Mouse (Mus musculus) spleen, adult 18-20 months (tissue): ENCODE data around the gene Dapp1.
A peak's percentile ranks its signal among the peaks of the same experiment; 100 is the strongest.

Experiments used
- DNase-seq, 2 experiments: peaks; one replicate each; pipeline ENCODE4 v3.0.0; 2022; ENCODE audit warnings: mixed read lengths in 2 of 2

Dapp1 gene

DNA sequence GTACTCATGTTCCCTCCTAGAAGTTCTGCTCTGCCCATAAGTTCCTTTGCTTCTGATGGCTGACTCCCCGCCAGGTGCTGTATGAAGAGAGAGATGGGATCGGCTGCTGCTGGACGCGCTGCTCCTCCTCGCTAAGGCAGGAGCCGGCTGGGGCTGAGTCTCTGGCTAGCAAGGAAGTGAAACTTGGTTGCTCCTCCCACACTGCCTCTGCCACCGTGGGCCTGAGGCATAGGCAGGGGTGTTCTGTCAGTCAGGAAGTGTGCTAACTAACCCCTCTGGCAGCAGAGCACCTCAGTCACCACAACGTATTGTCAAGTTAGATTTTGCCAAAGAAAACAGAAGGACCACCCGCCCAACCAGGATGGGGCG, at the start of gene Dapp1:
Gene Dapp1 (minus strand): TSS at position 164 of the 369 bp plus-strand sequence.
- DNase-seq, result peak; percentile 73 to 79

DNA sequence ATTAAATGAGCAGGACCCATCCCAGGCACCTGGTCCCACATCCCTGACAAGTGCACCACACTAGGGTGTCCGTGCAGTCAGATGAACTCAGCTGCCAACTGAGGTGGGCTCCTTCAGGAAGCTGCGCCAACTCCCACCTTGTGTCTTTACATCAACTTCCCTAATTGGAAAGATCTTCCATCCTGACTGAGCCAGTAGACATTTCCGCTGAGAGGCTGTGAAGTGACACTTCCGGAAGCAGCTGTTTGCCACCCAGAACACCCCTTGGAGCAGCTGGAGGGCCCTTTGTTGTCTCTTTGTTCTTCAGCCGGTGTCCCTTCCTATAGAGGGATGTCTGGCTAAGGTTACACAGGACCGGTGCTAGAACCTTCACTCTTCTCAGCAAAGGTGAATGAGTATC, 49.2 kb upstream of the Dapp1 start:
- DNase-seq, result no peak

DNA sequence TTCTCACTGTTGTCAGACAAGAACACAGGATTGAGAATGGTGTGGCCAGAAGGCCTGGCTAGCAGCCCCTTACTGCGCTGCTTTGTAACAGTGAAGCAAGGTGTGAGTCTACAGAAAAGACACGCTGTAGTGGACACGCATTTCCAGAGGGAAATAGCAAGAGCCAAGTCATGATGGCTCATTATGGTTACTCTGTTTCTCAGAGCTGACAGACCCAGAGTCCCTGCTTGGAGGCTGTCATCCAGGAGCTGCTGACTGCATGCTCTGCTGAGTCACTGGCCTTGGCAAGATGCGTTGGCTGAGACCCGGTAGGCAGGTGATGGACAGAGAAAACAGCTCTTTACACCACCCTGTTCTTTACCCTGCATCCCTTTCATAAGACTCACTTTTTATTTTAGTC, 48.0 kb upstream of the Dapp1 start:
- DNase-seq, result no peak

DNA sequence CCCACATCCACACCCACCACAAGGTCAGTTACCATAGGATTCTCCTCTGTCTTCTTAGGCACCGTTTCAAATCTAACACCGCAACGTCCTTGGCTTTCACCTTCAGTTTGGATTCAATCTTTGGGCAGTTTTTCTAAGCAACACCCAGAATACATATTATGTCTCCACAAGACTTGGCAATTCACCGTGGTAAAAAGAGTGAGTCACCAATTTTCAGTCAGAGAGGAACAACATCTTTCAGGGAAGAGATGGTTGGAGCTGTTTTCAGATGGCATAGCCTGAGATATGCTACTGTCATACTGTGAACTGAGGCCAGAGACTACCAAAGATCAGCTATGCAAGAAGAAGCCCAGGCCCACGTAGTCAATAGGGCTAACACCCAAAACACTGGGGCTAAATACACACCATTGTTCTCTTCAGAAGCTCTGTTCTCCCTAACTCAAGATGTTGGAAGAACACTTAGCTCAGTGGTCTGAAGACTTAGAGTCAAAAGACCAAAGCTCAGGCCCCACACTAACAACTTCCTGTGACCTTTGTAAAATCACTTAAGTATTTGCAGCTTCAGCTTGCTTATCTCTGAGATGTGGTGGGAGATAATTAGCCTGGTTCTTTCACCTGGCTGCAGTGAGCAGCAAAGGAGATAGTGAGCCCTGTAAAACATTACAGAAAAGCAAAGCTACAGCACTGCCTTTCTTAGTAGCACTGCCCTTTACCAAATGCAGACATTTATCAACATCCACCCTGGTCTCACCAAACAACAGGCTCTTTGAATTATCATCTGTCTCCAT, 46.4 kb upstream of the Dapp1 start:
- DNase-seq, result no peak

DNA sequence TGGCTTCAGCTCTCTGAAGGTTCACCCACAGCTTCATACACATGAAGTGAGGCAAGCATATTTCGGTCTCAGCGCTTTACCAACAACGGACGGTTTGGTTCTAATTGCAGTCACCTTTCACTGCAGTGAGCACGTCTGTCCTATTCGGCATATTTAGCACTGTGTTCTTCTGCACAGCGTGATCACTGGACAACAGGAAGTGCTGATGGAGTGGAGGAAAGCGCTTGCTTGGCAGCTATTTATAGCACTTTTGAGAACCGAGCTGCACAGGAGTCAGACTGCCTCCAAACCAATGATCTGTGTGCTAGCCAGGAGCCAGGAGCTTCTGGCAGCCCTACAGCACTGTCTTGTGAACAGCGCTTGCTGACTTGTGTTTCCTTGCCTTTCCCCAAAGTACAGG, 44.9 kb upstream of the Dapp1 start:
- no peak for DNase-seq

DNA sequence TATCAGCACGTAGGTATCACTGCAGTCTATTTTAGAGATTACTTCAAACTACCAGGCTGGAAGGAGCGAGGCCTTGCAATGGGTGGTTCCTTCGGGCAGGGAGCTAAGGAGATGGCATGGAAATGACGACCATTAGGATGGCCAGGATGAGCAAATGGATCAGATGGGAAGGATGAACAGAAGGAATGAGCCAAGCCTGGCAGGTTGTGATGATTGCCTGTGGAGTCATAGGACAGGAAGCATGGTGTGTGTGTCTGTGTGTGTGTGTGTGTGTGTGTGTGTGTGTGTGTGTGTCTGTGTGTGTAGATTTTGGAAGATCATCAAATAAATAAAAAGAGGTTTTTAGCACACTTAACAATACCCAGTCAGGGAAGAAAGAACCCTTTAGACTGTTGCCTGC, 41.3 kb upstream of the Dapp1 start:
- DNase-seq, result no peak

DNA sequence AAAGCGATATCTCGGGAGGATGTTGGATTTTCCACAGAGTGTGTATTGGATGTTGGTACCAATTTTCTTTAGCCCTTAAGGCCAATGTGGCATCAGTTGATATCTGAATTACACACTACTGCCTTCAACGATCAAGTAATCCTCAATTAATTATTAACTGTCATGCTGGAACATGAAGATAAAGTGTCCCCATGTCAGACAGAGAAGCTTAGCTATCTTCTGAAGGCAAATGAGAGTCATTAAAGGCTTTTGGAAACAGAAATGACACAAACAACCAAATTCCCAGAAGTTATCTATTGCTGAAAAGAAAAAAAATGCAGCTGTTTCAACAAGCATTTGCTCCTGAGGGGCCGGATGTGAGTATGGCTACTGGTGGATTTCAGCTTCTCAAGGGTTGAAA, 40.7 kb upstream of the Dapp1 start:
- DNase-seq, result no peak

DNA sequence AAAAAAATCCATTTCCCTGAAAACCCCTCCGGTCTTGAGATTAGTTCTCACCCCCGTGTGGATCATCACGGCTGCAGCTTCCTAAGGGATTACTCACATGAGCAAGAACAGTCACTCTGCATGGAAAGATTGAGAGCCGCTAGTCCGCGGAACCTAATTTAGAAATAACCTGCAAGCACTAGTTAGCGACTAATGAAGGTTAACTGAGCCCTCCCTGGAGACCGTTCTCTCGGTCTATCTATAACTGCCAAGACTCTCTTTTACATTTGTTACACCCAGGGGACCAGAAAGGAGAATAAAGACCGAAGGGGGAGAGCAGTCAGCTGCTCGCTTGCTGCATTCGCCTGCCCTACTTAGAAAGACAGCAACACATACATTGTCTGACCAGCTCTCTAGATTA, 35.5 kb upstream of the Dapp1 start:
- DNase-seq, result no peak

DNA sequence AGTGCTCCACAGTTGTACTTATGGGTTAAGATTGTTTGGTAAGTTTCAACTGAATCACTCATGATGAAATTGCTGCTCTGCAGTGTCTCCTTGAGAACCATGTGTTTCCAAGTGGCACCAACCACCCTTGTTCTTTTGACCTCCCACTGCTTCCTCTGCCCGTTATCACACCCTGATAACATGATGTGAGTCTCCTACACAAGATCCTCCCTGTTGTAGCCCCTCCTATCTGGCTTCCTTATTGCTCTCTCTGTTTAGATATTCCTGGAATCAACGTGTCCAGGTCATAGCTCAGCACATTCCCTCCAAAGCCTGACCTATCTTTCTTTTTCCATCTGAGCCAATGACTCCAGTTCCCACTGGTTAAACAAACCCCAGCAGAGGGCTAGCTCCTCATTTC, 33.4 kb upstream of the Dapp1 start:
- DNase-seq, result no peak

DNA sequence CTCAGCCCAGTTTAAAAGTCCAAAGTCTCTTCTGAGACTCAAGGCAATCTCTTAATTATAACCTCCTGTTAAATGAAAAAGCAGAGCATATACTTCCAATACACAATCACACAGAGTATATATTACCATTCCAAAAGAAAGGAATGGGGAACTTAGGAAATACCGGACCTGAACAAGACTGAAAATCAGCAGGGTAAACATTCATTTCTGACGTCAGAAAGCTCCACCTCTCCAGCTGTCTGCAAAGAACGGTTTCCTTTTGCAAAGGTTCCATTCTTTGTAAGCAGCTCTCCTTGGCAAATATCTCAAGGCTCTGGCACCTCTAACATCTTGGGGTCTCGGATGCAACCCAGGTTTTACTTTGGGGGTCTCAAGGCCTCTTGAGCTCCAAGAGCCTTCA, 31.0 kb upstream of the Dapp1 start:
- no peak for DNase-seq

DNA sequence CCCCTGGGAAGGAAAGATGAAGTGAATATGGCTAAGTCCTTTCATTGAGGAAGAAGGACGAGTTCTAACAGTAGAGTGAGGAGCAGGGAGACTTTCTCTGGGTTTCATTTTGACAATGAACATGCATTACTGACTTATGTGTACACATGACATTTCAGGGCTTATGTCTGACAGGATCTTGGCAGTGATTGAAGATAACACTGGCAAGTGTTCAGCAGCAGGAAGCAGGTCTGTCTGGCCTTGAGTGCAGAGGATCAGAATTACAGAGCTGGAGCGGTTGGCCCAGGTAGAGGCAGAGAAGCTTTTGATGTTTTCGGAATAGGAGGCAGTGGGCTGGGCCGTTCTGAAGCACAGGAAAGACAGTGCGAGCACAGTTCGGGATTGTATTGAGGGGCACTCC, 26.8 kb upstream of the Dapp1 start:
- DNase-seq, result no peak

DNA sequence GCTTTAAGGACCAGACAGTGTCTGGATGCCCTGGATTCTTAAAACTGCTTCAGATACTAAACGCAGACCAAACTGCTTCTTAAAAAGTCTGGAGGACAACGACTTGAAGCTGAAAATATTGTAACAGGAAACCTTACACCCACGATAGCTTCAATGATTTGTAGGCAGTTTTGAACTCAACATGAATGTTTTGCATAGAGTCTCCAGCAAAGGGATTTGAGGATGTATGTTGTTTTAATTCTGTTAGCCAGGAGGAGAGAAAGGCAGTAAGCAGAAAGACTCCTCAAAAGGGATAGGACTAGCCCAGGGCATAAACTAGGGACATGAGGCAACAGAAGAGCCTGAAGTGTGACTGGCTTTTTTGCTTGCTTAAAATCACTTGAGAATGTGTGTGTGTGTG, 25.6 kb upstream of the Dapp1 start:
- DNase-seq, result no peak

DNA sequence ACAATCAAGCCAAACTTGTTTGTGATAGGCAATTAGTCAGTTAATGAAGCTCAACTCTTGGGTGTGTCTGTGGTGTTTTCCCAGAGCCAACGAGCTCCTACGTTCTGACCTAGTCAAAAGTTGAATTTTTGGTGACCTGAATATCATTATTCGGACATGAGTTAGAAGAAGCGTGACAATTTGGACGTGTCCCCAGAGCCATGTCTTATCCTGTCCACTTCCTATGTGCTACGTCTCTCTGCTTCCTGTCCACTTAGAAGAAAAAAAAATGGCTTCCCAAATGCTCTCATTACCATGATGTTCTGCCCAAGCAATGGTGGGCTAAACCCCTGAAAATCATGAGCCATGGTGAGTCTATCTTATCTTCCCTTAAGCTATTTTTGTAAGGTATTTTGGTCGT, 21.9 kb upstream of the Dapp1 start:
- DNase-seq, result no peak

DNA sequence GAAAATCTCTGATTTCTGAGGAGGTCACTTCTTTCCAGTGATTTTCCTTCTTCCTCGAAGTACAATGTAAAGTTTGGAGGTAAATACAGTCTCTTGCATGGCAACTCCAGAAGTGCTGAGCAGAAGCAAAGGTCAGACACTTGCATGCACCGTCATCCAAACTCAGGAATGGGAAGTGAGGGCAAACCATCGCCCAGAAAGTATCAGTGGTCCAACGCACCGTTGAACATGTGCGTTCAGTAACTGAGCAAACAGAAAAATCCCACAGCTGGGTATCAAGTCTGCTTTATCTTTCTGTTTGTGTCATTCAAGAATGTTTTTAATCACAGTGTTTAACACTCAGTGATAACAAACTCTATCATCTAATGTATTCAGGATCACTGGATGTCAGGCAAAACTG, 21.2 kb upstream of the Dapp1 start:
- no peak for DNase-seq

DNA sequence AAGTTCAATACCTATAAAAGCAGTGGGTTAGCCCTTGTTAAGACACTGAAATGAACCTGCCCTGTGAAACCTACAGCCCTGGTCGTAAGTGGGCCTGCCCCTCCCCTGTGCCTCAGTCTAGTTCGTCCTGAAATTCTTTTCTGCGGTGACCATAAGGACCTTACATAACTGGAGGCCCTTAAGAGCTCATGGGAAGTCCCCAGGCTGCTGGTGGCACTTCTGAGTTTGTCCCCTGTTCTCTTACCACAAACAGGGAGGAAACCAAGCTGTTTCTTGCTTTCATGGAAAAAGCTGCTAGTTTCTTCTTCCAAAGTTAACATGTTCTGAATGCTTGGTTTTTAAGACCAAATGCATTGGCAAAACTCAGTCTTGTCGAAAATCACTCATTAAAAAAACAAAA, 20.5 kb upstream of the Dapp1 start:
- DNase-seq, result no peak

DNA sequence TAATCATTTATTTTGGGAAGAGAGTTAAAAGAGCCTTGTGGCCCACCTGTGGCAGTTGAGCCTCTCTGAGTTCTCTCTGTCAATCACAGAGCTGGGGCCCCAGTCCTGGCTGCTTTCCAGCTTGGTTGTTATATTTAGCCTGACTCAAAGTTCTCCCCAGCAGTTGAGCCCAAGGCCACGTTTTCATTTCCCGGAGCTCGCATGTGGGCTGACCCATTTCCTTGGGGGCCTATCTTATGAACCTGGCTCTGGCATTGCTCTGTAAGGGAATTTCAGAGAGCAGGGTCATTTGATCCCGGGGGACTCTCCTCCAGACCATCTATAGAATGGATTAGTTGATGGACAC, 19.4 kb upstream of the Dapp1 start:
- DNase-seq, result no peak

DNA sequence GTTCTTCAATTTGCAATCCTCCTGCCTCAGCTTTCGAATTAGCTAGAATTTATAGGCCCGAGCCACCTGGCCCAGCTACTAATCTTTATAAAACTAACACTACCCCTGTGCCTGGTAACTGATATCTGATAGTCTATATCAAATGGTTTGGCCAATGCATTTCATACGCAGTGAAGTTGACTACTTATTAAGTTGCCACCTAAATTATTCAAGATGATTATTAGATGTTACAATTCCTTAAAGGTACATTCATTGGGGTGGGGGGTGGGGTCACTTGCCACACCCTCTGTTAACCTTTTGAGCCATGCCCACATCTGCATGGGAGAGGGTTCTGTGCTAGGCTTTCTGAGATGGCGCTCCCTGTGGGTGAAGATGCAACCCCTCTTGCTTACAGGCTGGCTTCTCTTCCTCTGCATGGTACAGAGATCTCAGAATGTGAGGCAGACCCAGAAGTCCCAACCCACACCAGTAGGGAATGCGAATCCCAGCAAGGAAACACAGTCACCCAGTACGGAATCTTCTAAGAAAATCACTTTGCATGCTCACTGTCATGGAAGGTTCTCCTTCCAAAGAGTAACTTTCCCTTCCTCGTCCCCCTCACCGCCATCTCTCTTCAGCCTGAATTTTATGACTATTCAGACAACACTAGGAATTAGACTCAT, 18.8 kb upstream of the Dapp1 start:
- no peak for DNase-seq

DNA sequence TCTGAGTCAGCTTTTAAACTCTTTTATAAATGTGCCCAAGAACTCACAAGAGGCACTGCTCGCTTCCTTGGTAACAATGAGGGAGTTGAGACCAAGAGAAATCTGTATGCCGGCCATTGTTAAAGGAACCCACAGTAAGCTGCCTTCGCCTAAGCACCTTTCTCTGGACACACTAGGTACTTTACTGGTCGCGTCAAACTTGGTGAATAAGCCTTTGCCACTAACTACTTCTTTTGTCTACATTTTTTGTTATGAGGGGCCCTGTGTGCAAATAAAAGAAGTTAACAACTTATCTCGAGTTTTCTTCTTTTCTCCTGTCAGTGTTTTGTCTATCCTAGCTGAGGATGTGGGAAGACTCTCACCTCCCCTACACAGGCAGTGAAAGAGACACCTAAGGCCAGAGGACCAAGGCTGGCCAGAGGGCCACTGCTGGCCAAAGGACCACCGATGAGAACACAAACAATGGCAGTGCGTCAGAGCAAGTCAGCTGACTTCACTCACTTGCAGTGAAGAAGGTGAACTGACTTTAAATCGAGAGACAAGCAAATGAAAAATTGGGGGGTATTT, 18.0 kb upstream of the Dapp1 start:
- no peak for DNase-seq

DNA sequence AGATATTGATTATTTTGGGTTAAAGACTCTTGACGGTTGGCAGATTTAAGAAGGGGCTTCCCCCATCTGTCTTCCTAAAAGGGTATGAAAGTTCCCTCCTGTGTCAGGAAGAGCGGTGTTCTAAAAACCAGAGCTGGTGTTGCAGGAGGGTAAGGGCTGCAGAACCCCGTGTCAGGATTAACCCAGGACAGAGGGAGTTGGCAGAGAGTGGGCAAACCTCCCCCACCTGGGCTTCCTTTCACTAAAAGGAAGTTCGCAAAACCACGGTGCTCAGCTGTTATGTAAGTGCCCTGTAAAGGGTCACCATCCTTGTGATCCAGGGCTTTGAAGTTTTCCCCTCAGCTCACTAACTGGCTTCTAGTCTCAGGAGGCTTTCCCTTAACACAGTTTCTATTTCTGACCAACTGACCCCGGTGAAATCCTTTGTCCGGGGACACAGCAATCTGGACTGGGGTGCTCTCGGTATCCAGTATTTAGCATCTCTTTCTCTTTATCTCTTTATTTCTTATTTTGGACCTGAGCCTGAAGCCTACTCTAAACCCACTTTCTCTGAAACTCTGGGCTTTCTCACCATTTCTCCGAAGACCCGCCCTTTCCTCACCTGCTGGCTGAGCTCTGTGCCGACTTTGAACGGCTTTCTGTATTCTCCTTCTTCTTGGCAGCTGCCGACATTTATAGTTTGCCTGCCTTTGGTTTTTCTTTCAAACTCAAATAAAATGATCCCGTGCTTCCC, 17.3 kb upstream of the Dapp1 start:
- DNase-seq, result no peak

DNA sequence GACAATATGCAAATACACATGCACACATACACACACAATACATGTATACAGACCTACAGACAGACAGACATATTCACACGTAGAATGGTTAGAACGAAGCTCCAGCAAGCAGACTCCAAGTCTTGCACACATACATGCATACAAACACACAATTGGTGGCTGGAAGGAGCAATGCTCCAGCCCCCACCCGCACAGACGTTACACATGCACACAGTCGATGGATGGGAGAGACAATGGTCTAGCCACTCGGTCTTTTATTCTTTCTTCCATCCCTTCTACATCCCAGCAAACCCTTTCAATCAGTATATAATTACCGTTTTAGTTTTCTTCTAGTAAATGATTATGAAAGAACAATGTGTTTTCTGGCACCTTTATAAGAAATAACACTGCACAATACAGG, 14.1 kb upstream of the Dapp1 start:
- DNase-seq, result no peak

DNA sequence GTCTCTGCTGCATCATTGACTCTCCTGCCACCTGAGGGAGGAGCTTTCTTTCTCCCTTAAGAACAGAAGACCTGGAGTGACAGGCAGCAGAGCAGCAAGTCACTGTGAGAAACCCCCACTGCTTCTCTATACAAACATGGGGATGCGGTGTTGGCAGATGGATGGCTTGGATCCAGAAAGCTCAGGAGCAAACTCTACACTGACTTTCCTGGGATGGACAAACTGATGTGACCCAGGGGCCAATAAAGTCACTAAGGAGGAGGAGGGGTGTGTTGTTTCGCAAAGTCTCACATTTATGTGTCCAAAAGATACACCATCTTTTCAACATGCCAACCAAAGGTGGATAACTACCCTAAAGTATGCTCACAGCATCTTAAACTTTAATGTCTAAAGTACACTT, 12.9 kb upstream of the Dapp1 start:
- no peak for DNase-seq

DNA sequence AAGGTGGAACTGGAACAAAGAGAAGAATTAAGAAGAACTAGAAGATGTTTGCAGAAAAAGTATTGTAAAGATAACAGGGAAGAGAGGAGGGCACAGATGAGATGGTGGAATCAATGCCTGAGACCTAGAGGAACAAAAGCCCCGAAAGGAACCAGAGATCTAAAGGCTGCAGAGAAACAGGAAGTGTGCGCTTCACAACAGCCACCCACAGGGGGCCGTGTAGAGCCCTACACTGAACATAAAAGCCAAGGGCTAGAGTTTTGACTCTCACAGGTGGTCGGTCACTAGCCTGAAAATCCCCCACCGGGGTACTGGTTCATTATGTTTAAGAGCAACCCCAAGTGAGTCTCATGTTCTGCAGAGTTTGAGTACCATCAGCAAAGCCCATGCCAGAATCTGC, 11.0 kb upstream of the Dapp1 start:
- no peak for DNase-seq

DNA sequence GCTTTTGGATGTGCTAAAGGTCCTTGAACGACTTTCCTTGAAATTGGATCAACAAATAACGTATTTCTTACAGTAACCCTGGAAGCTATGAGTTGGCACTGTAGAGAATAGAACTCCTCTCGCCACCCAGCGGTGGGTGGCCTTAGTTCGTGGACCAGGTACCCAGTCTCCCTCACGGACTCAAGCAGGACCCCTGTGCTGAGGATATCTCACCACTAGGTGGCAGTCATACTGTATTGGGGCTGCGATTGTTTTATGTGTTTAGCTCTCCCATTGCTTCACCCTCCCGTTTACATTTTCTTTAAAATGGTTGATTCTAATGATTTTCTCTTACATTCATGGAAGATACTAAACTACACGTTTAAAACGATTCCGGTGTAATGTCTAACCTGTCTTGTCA, 9.8 kb upstream of the Dapp1 start:
- peak; percentile 75 to 85 for DNase-seq

DNA sequence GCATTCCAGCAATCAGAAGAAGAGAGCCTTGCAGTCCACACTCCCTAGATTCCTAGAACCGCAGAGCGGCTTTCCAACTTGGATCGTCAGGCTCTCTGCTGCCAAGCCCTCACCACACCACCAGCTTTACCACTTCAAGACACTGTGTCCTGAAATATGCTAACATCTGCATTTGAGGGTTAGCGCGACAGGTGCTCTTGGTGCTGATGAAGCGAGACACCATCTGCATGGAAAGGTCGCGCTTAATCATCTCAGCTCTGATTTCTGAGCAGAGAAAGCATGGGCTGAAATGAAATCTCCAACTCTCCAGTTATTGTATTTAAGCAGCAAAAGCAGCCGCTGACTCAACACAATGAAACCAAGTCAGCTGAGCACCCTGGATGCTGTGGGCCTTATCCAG, 8.1 kb upstream of the Dapp1 start:
- DNase-seq, result no peak
